Mouse (Mus musculus) kidney, adult 9 months (tissue): Measurements from ENCODE around the gene Bend6.
"Not testable (repeated sequence)": the region's sequence is repeated elsewhere in the genome, so short reads cannot be mapped to it uniquely, and the experiment has no call there.

Experiments used
- DNase-seq: peaks from one replicate; pipeline ENCODE4 v3.0.0; 2022

Gene Bend6

DNA sequence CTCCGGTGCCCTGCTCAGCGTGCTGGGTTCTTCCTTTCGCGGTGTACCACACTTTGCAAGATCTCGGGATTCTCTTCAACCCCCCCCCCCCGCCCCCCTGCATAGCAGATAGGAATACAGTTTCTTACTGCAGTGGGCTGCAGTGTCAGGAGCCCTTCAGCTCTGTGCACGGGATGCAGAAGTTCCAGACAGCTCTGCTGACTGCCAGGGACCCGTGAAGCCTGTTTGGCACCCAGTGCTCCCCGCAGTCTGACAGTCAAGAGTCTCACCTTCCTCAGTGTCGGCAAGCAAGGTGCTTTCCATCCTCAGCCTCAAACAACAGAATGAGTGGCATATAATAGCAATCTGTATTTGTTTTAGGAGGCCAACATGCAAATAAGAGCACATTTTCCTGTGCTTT, 1.4 kb downstream of the Bend6 start:
- no peak for DNase-seq

DNA sequence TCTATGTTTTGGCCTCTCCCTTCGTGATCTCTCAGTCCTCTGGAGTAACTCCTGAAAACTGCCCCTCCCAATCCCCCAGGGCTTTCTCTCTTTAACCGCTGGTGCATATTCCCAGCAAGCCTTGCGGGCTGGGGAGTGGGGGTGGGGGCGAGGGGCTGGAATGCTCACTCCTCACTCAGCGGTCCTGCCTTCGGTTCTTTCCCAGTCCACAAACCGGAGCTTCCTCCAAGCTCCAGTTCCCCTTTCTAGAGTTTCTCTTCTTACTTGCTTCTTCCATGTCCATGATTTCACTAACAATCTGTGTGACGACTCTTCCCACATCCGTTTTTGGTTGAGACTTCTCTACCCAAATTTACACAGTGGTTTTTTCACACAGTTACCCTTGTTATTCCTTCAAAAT, 4.0 kb downstream of the Bend6 start:
- no peak for DNase-seq

DNA sequence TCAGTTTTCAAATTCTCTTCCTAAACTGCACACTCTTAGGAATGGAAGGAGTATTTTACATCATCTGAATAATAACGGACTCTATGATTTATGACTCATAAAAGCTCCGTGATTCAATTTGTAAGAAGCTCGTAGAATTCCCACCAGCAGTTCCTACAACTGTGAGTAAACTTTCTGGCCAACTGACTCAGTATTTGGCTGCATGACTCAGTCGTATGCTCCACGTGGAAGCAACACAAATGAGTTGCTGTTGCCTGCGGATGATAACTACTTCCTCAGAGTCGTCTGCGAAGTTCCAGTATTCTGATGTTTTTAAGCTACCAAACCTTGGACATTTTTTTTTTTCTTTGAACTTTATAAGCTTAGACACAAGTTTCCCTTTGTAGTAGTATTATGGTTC, 7.4 kb downstream of the Bend6 start:
- DNase-seq: no peak

DNA sequence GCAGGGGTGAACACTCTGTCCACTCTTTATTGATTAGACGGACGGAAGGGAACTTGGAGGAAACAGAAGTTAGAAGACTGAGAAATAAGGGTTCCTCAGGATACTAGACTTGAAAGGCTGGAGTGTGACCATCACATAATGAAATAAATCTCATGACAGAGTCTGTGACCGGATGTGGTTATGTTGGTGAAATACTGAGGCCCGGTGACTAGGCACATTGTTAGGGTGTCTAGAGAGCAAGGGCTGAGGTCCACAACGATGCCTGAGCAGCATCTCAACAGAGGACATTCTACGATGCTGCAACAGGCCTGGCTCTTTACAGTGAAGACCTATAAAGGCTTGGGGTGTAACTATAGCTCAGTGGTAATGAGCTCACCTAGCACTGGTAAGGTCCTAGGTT, 9.2 kb downstream of the Bend6 start:
- DNase-seq: no peak

DNA sequence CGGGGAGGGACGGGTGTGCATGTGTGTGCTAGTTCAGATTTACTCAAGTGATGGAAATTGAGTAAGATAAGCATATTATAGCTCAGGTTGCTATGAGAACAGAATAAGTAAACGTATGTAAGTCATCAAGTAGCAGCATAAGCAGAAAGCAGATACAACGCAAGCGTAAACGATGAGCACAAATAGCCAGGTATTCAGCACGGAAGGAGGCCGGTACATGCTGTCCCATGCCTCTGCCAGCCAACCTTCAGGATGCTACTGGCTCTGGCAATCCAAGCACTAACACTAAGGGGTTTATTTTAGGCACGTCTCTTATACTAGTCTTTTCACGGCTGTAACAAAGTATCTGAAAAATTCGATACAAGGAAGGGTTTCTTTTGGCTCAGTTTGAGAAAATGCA, 10.2 kb downstream of the Bend6 start:
- no peak for DNase-seq

DNA sequence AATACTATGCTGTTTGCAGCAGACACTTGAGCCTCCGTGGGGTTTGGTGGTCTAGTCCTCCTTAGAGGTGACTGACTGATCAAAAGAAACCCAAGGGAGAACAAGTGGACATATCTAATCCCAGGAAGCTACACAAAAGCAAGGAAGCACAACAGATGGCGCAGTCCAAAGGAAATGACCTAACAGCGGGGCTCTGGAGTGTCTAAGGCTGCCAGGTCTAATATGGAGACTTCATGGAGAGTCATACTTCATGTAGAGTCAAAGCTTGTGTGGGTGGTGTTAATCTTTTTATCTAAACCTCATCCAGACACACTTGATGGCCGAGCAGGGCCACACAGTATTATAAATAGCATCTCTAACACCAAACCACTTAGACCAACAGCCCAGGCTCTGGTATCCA, 10.9 kb downstream of the Bend6 start:
- DNase-seq: no peak

DNA sequence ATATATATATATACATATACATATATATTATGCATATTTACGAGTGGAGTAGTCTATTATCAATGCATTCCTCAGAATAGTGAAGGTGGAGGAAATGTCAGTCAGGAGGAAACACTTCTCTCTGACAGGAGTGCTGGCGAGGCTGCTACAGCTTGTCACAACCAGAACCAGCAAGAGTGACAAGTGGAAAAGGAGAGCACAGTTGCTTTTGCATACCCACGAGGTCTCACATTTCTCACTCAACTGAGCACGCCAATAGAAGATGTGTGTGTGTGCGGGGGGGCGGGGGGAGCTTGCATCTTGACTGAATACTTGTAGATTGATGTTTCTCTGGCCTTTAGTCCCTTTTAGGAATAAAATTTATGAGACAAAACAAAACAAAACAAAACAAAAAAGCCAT, 11.5 kb downstream of the Bend6 start:
- no peak for DNase-seq

DNA sequence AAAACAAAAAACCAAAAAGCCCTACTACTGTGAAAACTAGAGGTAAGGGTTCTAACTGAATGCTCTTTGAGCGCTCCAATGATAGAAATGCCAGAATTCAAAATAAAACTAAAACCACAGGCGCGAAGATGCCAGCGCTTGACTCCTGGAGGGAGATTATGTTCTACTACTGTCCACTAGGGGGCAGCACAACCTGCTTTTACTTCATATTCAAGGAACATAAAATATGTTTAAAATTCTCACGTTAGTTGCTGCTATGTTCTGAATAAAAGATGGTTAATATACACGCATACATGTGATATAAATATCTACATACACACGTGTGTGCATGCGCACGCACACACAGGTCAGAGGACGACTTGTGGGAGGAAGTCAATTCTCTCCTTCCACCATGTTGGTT, 14.8 kb downstream of the Bend6 start:
- peak; percentile 35 for DNase-seq

DNA sequence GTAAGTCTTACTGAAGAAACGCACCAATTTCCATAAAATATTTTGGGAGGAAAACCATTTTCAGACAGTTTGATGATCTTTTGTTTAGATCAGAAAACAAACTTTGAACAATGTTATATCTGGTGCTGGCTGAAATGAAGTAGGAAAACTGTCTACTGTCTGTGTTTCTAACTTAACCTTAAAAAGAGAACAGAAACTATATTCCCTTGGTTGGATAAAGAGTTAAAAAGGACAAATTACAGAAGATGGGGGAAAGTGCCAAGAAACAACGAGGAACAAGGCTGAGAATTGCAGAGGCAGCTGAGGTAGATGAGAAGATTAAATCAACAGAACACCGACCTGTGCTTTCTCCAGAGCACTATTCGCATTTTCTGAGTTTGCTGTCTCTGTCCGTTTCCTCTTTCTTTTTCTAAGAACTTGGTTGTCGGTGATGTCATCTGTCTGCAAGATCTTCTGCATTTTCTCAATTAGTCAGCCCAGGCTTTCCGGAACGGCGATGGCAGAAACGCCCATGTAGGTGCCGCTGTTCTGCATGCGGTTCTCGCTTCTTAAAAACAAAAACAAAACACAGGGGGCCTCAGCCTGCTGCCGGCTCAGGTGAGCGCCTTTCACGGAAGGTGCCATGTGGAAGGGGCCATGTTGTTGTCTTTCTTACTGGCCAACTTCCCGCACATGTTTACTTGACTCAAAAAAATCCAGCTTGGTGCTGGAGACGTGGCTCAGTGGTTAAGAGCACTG, 24.3 kb downstream of the Bend6 start:
- peak; percentile 22 for DNase-seq

DNA sequence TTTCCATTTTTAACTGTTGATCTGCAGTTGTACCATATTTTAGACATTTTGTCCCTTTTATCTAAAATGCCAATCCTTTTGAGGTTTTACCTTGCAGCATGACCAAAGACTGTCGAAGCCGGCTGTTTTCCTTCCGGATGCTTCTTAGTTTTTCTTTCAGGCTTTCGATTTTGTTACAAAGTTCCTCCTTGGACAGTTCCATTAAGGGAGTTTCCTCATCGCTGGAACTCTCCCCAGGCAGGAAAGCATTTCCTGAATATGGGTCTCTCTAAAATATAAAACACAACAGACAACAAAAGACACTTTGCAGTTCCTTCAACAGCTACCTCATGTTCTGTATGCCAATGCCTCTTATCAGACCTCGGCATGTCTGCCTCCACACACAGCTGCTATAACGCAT, 29.4 kb downstream of the Bend6 start:
- DNase-seq: no peak

DNA sequence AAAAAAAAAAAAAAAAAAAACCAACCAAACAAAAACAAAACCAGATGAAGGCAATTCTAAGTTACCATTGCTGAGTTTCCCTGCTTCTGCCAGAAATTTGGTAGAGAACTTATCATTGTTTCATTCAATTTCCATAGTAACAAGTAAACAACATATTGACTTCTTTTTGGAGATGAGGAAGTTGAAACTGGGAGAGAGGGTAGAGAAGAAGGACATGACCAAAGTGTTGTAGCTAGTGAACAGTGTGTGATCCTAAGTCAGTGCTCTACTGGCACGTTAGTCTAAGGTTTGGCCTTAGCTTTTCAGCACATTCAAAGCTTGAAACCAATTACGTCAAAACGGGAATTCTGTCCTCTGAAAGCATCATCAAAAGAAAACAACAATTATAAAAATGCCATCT, 31.2 kb downstream of the Bend6 start:
- DNase-seq: no peak

DNA sequence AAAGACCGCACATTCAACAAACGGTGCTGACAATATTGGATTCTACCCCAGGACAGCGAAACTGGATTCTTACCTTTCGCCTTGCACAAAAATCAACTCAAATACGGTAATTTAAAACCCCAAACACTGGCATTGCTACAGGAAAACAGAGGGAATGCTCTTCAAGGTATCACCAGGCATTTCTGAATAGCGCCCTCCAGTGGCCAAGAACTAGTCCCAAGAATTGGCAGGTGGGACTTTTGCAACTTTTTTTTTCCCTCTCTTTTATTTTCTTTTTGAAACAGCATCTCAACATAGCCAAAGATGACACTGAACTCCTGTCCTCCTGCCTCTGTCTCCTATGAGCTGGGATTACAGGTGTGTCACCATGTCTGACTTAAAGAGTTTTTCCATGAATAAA, 31.9 kb downstream of the Bend6 start:
- DNase-seq: peak; percentile 19

DNA sequence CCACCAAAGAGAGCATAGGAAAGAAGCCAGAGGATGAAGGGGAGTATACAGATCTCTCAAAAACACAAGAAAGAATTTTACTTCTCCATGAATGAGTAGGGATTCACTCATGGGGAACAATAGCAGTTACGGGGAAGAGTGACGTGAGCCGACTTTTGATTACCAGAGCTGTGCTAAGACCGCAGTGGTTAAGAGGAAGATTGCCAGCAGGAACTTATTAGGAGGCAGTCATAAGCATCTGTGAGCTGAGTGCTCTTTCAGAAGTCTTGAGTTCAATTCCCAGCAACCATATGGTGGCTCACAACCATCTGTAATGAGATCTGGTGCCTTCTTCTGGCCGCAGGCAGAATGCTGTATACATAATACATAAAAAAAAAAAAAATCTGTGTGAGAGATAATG, 34.1 kb downstream of the Bend6 start:
- no peak for DNase-seq

DNA sequence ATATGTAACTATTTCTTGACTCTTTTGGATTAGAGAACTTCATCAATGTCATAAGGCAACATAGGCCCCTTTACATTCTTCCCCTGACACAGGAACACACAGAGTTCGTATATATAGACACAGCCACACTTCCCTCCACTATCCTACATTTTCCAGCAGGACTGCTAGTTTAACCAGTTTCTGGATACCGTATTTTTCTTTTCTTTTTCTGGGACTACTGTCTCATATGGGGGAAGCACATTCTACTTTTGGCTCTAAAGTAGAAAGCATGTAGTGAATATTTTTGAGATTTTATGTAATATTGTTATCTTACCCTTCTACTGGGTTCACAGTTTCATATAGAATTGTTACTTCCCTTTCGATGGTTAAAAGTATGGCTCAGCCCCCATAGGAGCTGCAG, 38.2 kb downstream of the Bend6 start:
- no peak for DNase-seq

DNA sequence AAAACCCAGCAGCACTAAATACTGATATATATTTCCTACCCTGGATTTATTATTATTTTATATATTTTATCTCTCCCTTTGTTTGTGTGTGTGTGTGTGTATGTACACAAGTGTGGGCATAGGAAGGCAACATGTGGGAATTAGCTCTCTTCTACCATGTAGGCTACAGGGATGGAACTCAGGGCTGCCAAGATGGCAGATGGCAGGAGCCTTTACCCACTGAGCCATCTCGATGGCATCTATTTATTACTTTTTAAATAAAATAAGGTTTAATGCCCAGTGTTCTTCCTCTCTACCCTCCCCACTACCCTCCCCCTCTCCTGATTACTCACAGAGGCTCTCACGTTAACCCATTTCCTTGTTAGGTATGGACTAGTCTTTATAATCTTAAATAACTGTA, 38.6 kb downstream of the Bend6 start:
- DNase-seq: no peak

DNA sequence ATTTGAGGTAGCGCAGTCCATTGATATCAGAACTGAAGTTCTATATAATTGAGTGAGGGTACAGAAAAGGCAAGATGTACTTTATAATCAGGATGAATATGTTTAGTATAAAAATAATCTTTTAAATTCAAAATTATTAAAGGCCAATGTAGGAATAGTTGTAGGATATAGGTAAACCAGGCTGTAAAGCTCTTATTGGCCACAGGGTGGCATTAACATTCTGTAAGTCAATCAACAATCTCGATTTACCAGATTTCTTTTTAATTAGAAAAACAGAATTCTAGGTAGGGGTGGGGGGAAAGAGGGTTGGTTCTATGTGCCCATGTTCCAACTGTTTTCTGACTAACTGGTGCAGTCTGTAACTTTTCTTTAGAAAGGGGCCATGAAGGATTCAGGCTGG, 60.8 kb downstream of the Bend6 start:
- no peak for DNase-seq

DNA sequence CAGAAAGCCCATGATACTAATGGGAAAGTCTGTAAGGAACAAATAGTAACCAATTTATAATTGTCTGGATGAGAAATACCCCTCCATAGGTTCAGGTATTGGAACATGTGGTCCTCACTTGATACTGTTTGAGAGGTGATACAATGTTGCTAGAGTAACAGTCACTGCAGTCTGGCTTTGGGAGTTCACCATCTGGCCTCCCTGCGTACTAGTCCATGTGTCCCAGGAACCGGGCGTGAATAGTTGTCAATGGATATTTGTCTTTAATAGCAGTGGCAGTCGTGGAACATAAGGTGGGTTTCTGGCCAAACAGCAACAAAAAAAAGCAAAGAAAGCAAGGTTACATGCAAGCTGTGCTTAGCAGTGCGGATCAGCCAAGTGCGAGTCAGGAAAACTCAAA, 63.8 kb downstream of the Bend6 start:
- no peak for DNase-seq

DNA sequence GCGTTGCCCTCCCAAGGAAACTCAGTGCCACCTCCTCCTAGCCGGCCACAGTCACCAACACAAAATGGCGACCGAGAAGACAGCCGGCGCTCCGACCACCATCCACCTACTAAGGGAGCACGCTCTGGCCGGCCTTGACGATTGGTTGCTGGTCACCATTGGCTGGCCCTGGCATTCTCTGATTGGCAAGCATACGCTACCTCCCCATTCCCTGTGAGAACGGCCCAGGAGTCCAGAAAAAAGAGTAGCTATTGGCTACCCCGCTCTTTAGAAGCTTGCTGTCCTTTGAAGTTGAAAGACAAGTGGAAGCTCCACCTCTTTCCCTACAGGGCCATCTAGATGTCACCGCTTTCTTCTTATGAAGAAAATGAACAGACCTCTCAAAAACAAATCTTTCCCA, 68.7 kb downstream of the Bend6 start:
- not testable (repeated sequence) for DNase-seq

DNA sequence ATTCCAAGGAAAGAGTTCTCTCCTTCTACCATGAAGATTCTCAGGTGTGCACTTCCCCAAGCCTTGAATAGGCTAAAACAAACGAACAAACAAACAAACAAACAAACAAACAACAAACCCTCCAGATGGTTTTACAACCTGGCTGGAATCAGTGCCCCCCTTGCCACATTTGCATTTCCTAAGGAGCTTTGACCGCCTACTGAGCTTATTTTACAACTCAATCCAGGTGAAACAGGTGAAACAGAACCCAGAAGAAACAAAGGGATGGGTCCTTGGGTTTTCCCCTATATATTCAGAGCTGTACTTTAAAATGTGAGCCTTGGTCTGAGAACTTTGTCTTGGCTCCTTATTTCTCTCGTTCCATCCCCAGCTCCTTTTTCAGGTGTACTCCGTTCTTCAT, 77.0 kb downstream of the Bend6 start:
- DNase-seq: no peak

DNA sequence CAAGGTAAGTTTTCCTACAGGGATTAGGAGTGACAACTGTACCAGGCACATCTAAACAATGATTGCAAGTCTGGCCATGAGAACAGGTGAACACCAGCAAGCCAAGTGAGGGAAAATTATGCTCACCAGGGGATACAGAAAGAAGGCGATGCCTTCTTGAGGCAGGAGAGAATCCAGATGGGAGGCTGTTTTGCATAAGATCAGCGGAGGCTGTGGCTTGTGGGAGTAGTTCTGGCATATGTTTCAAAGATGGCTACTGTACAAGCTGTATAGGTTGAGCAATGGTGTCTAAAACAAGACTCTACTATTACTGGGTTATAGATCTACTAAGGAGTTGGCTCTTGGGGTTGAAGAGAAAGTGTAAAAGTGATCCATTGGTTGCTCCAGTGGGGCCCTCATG, 89.7 kb downstream of the Bend6 start:
- no peak for DNase-seq

DNA sequence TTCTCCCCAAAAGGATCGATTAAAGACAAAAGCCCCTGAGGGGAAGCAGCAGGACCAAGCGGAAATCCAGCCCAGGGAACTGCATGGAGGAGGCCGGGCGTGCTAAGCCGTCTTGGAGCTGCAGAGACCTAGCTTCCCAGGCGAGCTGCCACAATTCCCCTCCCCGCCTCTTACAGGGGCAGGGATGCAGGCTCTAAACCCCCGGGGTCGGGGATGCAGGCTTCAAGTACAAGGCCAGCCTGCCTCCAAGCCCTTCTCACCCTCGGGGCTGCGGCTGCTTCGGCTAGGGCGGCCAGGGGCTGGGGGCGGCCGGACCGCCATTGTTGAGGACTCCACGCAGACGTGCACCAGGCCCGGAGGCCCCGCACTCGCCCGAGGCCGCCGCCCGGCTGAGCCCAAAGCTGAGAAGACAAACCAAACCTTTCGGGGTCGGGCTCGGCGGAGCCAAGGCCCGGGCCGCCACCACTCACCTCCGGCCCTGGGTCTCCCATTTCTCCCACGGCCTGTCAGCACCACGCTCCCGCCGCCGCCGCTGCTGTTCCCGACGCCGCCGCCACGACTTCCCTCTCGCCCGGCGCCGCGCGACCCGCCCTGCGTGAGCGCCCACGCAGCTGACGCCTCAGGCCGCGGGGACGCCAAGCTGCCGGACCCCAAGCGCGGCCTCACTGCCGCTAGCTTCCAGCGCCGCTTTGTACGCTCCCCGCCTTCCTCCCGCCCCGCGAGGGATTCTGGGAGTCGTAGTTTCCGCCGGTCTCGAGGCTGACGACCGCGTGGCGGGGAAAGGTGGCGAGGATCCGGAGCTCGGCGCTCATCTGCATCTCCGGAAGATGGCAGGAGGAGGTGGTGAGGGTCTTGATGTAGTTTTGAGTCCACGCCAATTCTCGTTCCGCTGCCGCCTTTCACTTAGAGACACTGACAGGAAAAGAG, 93.5 kb downstream of the Bend6 start, which contains the start of gene Zfp451:
Zfp451 (minus strand) TSS at position 728 of the 927 bp plus-strand sequence.
- peak; percentile 83 for DNase-seq

DNA sequence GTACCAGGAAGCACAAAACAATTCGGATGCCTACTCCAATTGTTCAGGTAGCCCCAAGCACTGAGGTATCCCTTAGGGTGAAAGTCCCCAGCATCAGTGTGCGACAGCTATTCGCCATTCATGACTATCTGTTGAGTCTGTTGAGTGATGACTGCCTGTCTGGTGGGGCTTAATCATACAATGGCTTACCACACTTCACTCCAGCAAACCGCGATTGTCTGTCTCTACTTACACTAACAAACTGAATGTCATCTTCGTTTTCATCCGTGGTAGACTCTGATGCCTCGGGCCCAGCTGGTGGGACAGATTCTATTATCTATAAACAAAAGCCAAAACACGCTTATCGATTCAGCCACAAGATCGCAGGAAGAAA, 94.1 kb downstream of the Bend6 start:
- no peak for DNase-seq

DNA sequence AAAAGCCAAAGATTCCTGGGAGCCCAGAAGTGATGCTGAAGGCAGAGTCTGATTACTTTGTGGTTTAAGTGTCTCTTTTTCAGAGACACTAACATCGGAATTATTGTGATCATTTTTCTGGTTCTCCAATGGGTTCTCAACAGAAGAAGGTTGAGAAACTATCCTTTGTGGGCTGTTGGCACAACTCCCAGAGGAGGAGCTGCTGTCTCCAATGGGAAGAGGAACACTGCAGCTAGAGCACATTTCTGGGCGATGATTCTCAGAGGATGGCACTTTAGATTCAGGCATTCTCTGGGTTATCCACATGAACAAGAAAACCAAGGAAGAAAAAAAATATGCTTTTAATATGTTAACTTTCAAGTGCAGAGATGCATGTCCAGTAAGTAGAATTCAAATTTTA, 104.3 kb downstream of the Bend6 start:
- DNase-seq: no peak
